Mouse (Mus musculus): ENCODE measurements around the gene Dusp6.
A peak's percentile ranks its signal among the peaks of the same experiment; 100 is the strongest.

The Dusp6 gene

GRCm38 (mm10) chr10:99246797-99247508 is 16.1 kb upstream of the Dusp6 start:
- no peak for DNase-seq

- DNase-seq, result no peak
Measured at GRCm38 (mm10) chr10:99250874-99251281, 12.2 kb upstream of the Dusp6 start.

- DNase-seq, result no peak
Measured at GRCm38 (mm10) chr10:99253412-99253811, 9.6 kb upstream of the Dusp6 start.

- DNase-seq, result no peak
Measured at GRCm38 (mm10) chr10:99255830-99256570, 7.0 kb upstream of the Dusp6 start.

GRCm38 (mm10) chr10:99257531-99257930 is 5.5 kb upstream of the Dusp6 start:
- no peak for DNase-seq

- DNase-seq, result no peak
Measured at GRCm38 (mm10) chr10:99259840-99260239, 3.2 kb upstream of the Dusp6 start.

GRCm38 (mm10) chr10:99261151-99261635 is 1.8 kb upstream of the Dusp6 start:
- DNase-seq, result no peak

- peak; percentile 93 for DNase-seq
Measured at GRCm38 (mm10) chr10:99261636-99262318, 1.3 kb upstream of the Dusp6 start.

GRCm38 (mm10) chr10:99262319-99262866 is 638 bp upstream of the Dusp6 start:
- DNase-seq, result no peak

GRCm38 (mm10) chr10:99263419-99264221 is 589 bp downstream of the Dusp6 start:
- DNase-seq, result peak; percentile 75

- DNase-seq, result peak; percentile 60
Measured at GRCm38 (mm10) chr10:99264301-99265010, 1.4 kb downstream of the Dusp6 start.

- no peak for DNase-seq
Measured at GRCm38 (mm10) chr10:99265011-99265694, 2.1 kb downstream of the Dusp6 start.

- no peak for DNase-seq
Measured at GRCm38 (mm10) chr10:99266025-99266424, 3.0 kb downstream of the Dusp6 start.

- no peak for DNase-seq
Measured at GRCm38 (mm10) chr10:99267621-99268020, 4.6 kb downstream of the Dusp6 start.

GRCm38 (mm10) chr10:99268421-99269300 is 5.6 kb downstream of the Dusp6 start:
- DNase-seq, result peak; percentile 33

- DNase-seq, result no peak
Measured at GRCm38 (mm10) chr10:99269301-99269701, 6.3 kb downstream of the Dusp6 start.

- DNase-seq, result no peak
Measured at GRCm38 (mm10) chr10:99269704-99270103, 6.7 kb downstream of the Dusp6 start.

- no peak for DNase-seq
Measured at GRCm38 (mm10) chr10:99270406-99270805, 7.4 kb downstream of the Dusp6 start.

GRCm38 (mm10) chr10:99271016-99271415 is 8.0 kb downstream of the Dusp6 start:
- no peak for DNase-seq

GRCm38 (mm10) chr10:99273006-99273405 is 10.0 kb downstream of the Dusp6 start:
- DNase-seq, result no peak
